Mouse (Mus musculus) embryonic facial prominence, embryonic 15.5 days (tissue): Measurements from ENCODE around the gene Prph. TPM values are rescaled to one million over a fixed set of nuclear protein-coding genes. Genes with fewer than 3 reads are reported as not detected.
A peak's percentile ranks its signal among the peaks of the same experiment; 100 is the strongest.

Experiments used
- ATAC-seq: fragments of 200-750 bp; cut with Nextera tagmentation; 2 replicates; pipeline ENCODE4 v1.8.0; 2017; ENCODE audit warnings: low read depth, moderate TSS enrichment; ENCODE audit not compliant: insufficient number of reproducible peaks, low FRiP score, low TSS enrichment
- H3K27ac ChIP-seq: fragments of 300-500 bp; sonication (generic); replicated peaks from 2 replicates; pipeline ENCODE4 v1.5.1; 2015; ENCODE audit warnings: mild to moderate bottlenecking, inconsistent platforms
- H3K27me3 ChIP-seq: fragments of 300-500 bp; sonication (generic); 2 replicates; pipeline ENCODE4 v1.6.1; 2015; ENCODE audit warnings: inconsistent platforms
- H3K36me3 ChIP-seq: fragments of 300-500 bp; sonication (generic); 2 replicates; pipeline ENCODE4 v1.6.1; 2015; ENCODE audit warnings: mild to moderate bottlenecking, inconsistent platforms
- H3K4me1 ChIP-seq: fragments of 300-500 bp; sonication (generic); 2 replicates; pipeline ENCODE4 v1.6.1; 2015; ENCODE audit warnings: inconsistent platforms
- H3K4me2 ChIP-seq: fragments of 300-500 bp; sonication (generic); replicated peaks from 2 replicates; pipeline ENCODE4 v1.6.1; 2015; ENCODE audit warnings: mild to moderate bottlenecking, inconsistent platforms
- H3K4me3 ChIP-seq: fragments of 300-500 bp; sonication (generic); replicated peaks from 2 replicates; pipeline ENCODE4 v1.5.1; 2015; ENCODE audit warnings: mild to moderate bottlenecking, inconsistent platforms
- H3K9ac ChIP-seq: fragments of 300-500 bp; sonication (generic); 2 replicates; pipeline ENCODE4 v1.6.1; 2015; ENCODE audit warnings: inconsistent platforms
- H3K9me3 ChIP-seq: fragments of 300-500 bp; sonication (generic); replicated peaks from 2 replicates; pipeline ENCODE4 v1.6.1; 2016; ENCODE audit warnings: inconsistent platforms
- WGBS: fragments of 180-500 bp; shearing (Covaris S2); methylation state at CpG from one replicate; pipeline ENCODE4 v1.1.7; 2015; 5-methylcytosine and 5-hydroxymethylcytosine counted together
- polyA plus RNA-seq: library from polyadenylated mRNA; unstranded; fragments of >200 nt; fragmentation: Nextera tagmentation; extraction: Ambion mirVana; gene quantifications from 2 replicates; pipeline ENCODE4 v1.2.1, GENCODE M21; 2015

Gene Prph
- polyA plus RNA-seq, 1 experiment from 2014 or later = 9.9 TPM

DNA sequence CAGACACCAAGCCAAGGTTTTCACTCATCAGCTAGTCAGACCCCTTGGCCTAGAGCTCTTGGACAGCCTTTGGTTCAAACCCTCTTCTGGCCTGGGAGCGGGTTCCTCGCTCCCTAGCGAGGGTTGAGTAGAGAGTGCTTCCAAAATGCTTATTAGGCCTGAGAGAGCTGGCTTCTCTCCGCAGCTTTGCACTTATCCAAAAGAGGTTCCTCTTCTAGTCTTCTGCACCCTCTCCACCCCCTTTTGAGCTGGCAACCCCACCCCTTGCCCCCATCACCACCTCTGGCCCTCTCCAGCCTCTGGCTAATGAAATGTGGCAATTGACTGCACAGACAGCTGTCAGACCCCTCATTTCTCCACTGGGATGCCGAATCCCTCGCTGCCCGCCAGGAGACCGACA lies 37.9 kb downstream of the Prph start, which contains the start of gene Dnajc22:
TSS of gene Dnajc22 (plus strand) at position 301 of the 400 bp plus-strand sequence.
- H3K9ac ChIP-seq = peak within 1 kb of the TSS; percentile 28; the same call in 1 of the 2 replicates
- 32% methylated on average over 8 of the region's 8 CpGs for WGBS
- no peaks in the 10 kb centered on the region for H3K9me3 ChIP-seq
- H3K27ac ChIP-seq = no peak within 1 kb of the TSS
- ATAC-seq = no peak
- peak within 1 kb of the TSS; percentile 42 for H3K4me3 ChIP-seq
- no peaks in the 10 kb centered on the region for H3K36me3 ChIP-seq
- H3K4me2 ChIP-seq = peak within 1 kb of the TSS; percentile 80
- H3K4me1 ChIP-seq = peaks cover 50% of the 10 kb centered on the region
- H3K27me3 ChIP-seq = peaks cover 94% of the 10 kb centered on the region

DNA sequence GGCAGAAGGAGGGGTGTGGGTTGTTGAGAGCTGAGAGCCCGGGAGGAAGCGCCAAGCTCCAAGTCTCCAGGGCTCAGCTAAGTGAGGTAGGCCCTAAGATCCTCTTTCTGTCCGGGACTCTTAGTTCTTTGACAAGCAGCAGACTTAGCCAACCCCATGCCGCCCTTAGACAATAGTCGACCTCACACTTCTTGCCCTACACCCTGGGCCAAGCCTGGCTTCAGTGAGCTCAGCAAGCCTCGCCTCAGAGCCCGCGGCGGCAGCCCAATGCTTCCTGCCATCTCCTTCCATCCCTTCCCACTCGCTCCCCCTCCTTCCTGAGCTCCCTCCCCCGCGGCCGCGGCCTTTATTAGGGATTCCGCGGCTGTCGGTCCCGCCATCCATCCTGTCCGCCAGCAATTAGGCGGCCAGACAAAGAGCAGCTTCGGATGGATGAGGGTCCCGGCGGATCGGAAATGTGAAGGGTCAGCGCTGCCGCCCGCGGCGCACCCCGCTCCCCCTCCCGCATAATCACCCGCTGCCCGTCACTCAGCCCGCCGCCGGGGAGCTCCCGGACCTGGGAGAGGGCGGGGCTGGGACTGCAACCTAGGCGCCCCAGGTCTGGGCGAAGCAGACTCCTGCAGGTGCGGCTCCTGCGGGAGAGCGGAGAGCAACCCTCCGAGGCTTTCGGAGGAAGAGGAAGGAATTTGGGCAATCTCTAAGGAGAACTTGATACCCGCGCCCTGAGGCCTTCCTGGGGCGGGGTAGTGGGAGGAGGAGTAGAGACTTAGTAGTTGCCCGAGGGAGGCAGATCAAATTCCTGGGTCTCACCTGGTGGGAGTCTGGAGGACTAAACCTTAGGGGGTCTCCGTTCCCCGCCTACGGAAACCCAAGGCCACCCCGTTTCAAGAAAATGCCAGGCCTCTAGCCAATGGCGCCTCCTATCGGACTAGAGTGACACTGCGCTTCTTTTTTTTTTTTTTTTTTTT lies 38.6 kb downstream of the Prph start:
- H3K4me2 ChIP-seq = peak overlapping the region; percentile 80
- H3K27me3 ChIP-seq = peaks cover 94% of the 10 kb centered on the region
- H3K9me3 ChIP-seq = no peaks in the 10 kb centered on the region
- H3K4me1 ChIP-seq = peaks cover 50% of the 10 kb centered on the region
- H3K27ac ChIP-seq = no peak overlapping the region
- H3K4me3 ChIP-seq = peak overlapping the region; percentile 42
- H3K9ac ChIP-seq = peak overlapping the region; percentile 28; the same call in 1 of the 2 replicates
- WGBS = 1% methylated on average over 56 of the region's 56 CpGs
- no peak for ATAC-seq
- no peaks in the 10 kb centered on the region for H3K36me3 ChIP-seq

DNA sequence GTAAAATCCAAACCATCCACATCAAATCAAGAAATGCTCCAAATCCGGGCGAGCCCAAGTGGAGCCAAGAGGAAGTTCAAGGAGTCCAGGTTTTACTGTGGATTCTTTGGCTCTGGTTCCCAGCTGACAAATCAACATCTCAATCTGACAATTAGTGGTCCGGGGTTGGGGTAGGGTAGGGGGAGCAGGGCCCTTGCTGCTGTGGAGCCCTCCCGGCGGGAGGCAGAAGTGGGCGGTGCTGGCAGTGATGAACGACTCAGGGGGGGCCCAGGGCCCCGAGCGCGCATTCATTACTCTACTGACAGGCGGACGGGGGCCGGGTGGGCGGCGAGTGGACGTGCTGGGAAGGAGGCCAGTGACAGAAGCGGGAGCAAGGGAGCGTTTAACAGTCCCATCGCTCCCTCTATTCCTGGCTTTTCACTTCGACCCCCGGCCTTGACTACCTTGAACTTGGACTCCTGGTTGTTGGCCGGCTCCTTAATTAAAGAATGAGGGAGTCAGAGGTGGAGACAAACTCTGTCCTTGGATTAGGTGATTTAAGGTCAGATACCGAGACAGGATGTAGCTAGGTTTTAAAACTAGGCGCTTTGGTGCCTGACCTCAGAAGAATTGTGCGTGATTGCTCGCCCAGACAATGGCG lies 39.8 kb downstream of the Prph start:
- Histone ChIP-seq H3K9me3 (no peaks in the 10 kb centered on the region), H3K27ac (no peak overlapping the region), H3K9ac (no peak overlapping the region), H3K4me1 (peaks cover 51% of the 10 kb centered on the region), H3K36me3 (no peaks in the 10 kb centered on the region), H3K4me2 (peak overlapping the region; percentile 39), H3K4me3 (peak overlapping the region; percentile 11), H3K27me3 (peaks cover 93% of the 10 kb centered on the region)
- WGBS = 3% methylated on average over 26 of the region's 27 CpGs
- ATAC-seq = no peak; the same call in 1 of the 2 replicates

DNA sequence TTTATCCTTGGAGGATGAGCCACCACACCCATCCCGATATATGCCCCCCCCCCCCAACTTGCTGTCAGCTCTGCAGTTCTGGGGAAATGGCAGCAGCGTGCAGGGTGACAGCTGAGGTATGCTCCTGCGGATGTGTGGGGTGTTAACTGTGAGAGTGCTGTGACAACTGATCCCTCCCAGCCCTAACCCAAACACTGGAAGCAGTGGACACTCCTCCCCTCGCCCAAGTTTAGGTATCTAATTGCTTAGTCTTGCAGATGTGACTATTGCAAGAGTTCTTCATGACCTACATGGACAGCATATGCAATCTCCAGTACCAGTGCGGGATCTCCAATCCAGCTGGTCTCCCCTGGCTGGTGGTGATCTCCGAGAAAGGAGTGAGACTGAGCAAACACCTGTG lies 40.4 kb downstream of the Prph start:
- no peak for ATAC-seq
- peaks cover 51% of the 10 kb centered on the region for H3K4me1 ChIP-seq
- no peak overlapping the region for H3K27ac ChIP-seq
- H3K27me3 ChIP-seq = peaks cover 93% of the 10 kb centered on the region
- no peaks in the 10 kb centered on the region for H3K36me3 ChIP-seq
- no peak overlapping the region for H3K4me3 ChIP-seq
- H3K9me3 ChIP-seq = no peaks in the 10 kb centered on the region
- 12% methylated on average over 6 of the region's 6 CpGs for WGBS
- no peak overlapping the region for H3K4me2 ChIP-seq
- no peak overlapping the region for H3K9ac ChIP-seq

DNA sequence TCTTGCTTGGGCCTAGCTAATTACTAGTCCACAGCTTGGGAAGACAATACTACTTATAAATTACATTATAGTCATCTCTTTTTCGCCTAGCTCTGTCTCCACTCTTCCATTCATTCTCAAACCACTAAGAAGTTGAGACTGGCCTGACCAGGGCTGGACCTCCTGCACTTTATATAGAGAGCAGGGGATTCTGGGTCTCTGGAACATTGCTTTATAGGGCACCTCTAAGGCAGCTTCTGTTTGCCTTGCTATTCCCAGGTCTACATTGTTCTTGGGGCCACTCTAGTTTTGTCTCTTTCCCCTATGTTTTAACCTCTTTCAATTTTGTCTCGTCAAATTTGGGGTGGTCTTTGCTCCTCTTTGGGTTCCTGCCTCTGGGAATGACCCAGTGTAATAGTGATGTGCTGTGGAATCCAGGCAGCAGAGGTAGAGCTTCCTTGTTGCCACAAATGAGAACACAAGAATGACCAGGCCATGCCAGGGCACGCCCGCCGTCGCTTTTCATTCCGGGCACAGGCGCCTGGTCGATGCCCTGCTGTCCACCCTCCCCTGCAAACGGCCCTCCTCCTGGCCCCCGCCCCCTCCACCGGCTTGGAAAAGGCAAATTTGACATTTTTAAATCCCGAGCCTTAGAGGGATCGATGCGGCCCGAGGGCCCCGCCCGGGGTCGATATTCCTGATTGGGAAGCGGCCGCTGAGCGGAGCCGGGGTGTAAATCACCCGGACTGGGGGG lies 41.3 kb downstream of the Prph start:
- no peaks in the 10 kb centered on the region for H3K9me3 ChIP-seq
- 4% methylated on average over 24 of the region's 24 CpGs for WGBS
- H3K4me2 ChIP-seq = peak overlapping the region; percentile 74
- no peak overlapping the region for H3K27ac ChIP-seq
- H3K4me3 ChIP-seq = peak overlapping the region; percentile 43
- no peaks in the 10 kb centered on the region for H3K36me3 ChIP-seq
- peaks cover 51% of the 10 kb centered on the region for H3K4me1 ChIP-seq
- ATAC-seq = no peak
- peaks cover 89% of the 10 kb centered on the region for H3K27me3 ChIP-seq
- no peak overlapping the region for H3K9ac ChIP-seq

DNA sequence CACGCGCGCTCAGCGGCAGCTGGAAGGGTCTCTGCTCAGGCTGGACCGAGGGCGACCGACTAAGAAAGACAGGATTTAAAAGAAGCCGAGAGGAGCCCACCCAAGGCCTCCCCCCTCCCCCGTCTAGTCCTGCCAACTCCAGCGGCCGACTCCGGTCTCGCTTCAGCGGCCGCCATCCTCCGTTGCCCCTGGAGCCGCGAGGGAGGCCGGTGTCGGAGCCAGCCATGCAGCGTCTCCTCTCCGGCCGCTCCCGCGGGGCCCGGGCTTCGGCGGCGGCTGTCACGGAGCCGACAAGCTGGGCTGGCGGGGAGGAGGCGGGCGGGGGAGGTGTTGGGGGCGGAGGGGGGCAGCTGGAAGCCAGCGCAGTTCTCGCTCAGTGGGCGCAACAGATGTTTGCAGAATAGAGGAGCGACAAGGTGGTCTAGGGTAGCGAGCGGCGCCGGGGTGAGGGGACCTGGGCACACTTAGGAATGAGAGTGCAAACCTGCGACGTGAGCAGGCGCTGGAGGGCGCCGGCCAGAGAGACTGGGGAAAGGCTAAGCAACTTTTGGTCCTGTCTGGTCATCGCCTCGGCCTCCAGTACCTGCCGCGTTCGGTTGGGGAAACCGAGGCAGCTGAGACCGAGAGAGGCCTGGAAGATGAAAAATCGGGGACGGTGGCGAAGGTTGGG lies 42.0 kb downstream of the Prph start:
- Histone ChIP-seq H3K27me3 (peaks cover 83% of the 10 kb centered on the region), H3K4me3 (peak overlapping the region; percentile 43), H3K27ac (no peak overlapping the region), H3K4me2 (peak overlapping the region; percentile 74), H3K9ac (peak overlapping the region; percentile 18; the same call in 1 of the 2 replicates), H3K36me3 (no peaks in the 10 kb centered on the region), H3K9me3 (no peaks in the 10 kb centered on the region), H3K4me1 (peaks cover 51% of the 10 kb centered on the region)
- no peak for ATAC-seq
- under 1% methylated on average over 58 of the region's 58 CpGs for WGBS

DNA sequence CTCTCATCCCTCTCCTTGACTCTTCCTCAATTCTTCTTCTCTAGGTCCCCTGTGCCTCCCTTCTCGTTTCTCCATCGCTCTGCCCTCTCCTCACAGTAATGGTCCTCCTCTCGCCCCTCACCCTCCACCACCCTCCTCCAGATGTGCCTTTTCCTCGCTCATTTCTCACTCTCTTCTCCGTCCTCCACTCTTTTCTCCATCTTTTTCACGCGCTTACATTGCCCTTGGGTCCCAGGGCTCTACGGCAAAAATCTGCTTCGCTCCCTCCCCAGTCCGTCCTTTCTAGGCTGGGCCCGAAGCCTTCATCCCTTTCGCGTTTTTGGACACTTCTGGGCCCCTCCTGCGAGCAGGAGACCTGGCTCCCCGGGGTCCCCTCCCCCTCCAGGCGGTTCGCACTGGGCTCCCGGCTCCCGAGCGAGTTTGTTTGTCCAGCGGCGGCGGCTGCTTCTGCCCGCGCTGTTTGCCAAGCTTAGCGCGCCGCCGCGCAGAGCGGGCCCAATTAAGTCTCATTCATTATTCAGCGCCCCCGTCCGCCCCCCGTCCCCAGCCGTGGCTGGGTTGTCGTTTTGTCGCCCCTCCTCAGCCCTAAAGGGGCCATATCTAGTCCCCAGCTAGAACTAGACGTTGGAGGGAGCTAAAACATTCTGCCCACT lies 43.0 kb downstream of the Prph start:
- Histone ChIP-seq H3K36me3 (no peaks in the 10 kb centered on the region), H3K4me1 (peaks cover 51% of the 10 kb centered on the region), H3K4me2 (peak overlapping the region; percentile 74), H3K9ac (peak overlapping the region; percentile 6; the same call in 1 of the 2 replicates), H3K4me3 (peak overlapping the region; percentile 43), H3K27me3 (peaks cover 73% of the 10 kb centered on the region), H3K9me3 (no peaks in the 10 kb centered on the region), H3K27ac (no peak overlapping the region)
- under 1% methylated on average over 39 of the region's 39 CpGs for WGBS
- no peak for ATAC-seq

DNA sequence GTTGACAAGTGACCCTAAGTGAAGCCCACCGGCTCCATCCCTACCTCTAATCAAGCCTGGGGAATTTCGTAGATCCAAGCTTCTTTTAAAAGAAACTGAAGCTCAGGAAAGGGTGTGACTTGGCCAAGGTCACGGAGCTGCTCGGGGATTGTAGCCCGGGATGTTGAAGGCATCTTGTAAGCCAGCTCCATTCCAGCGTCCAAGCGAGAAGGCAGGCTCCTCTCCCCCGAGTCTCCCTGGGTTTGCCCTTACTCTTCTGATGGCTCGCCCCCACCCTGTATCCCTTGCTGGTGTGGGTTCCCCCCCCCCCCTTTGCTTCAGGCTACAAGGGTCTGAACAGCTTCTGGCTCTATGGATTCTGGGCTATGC lies 43.5 kb downstream of the Prph start:
- ATAC-seq = no peak
- Histone ChIP-seq H3K4me3 (peak overlapping the region; percentile 43), H3K36me3 (no peaks in the 10 kb centered on the region), H3K4me2 (peak overlapping the region; percentile 74), H3K4me1 (peaks cover 48% of the 10 kb centered on the region), H3K27ac (no peak overlapping the region), H3K9me3 (no peaks in the 10 kb centered on the region), H3K27me3 (peaks cover 68% of the 10 kb centered on the region), H3K9ac (no peak overlapping the region)
- WGBS = 1% methylated on average over 9 of the region's 9 CpGs

DNA sequence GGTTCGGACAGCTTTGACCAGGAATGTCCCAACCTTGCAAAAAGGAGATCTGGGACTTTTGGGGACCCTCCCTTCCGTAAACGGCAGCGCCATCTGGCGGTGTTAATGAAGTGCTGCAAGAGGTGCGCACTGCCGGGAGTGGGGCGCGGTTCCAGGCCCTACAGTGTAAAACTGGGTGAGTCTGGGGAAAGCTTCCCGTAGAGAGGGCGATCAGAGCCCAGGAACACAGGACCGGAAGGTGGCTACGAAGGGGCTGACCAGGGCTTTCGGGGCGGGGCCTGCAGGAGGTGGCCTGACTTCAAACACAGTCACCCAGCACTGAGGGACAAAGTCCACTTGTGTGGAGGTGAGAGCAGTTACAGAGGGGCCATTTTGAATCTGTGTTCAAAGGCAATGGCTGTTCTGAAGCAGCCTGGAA lies 44.2 kb downstream of the Prph start:
- H3K27ac ChIP-seq = no peak overlapping the region
- no peaks in the 10 kb centered on the region for H3K36me3 ChIP-seq
- H3K9ac ChIP-seq = no peak overlapping the region; the same call in 1 of the 2 replicates
- no peaks in the 10 kb centered on the region for H3K9me3 ChIP-seq
- peaks cover 43% of the 10 kb centered on the region for H3K4me1 ChIP-seq
- peak overlapping the region; percentile 43; the same call in 1 of the 2 replicates for H3K4me3 ChIP-seq
- 1% methylated on average over 15 of the region's 15 CpGs for WGBS
- H3K27me3 ChIP-seq = peaks cover 62% of the 10 kb centered on the region
- H3K4me2 ChIP-seq = peak overlapping the region; percentile 74
- ATAC-seq = no peak

DNA sequence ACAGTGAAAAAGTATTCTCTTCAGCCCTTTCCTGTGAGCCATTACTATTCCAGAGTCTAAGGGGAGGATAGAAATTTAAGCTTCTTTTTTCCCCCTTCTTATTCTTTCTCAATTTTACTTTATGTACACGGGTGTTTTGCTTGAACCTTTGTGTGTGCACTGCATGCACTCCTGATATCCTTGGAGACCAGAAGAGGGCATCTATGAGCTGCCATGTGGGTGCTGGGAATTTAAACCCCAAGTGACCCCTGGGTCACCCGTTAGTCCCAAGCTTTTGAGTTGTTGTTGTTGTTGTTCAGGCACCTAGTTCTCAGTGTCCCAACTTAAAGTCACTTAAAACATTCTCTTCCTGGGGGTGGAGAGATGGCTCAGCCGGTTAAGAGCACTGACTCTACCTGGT lies 45.0 kb downstream of the Prph start:
- no peak overlapping the region for H3K4me2 ChIP-seq
- peaks cover 37% of the 10 kb centered on the region for H3K4me1 ChIP-seq
- H3K9me3 ChIP-seq = no peaks in the 10 kb centered on the region
- WGBS = 43% methylated on average over 3 of the region's 3 CpGs
- H3K4me3 ChIP-seq = no peak overlapping the region
- no peaks in the 10 kb centered on the region for H3K36me3 ChIP-seq
- no peak for ATAC-seq
- peaks cover 56% of the 10 kb centered on the region for H3K27me3 ChIP-seq
- H3K27ac ChIP-seq = no peak overlapping the region
- H3K9ac ChIP-seq = no peak overlapping the region
